Mouse (Mus musculus): ENCODE data around the gene Ncaph. TPM values are rescaled to one million over a fixed set of nuclear protein-coding genes. Genes with fewer than 3 reads are reported as not detected.
"Not testable (repeated sequence)": the region's sequence is repeated elsewhere in the genome, so short reads cannot be mapped to it uniquely, and the experiment has no call there.

Ncaph gene
- polyA plus RNA-seq, 1 experiment, result 6.1 TPM

- Histone ChIP-seq H3K4me1 (ENCODE audit: control insufficient read depth, insufficient read depth, low read length) (peaks cover 17% of the 10 kb centered on the region), H3K27ac (ENCODE audit: control insufficient read depth, insufficient read depth, low read depth, low read length) (no peak overlapping the region), H3K36me3 (ENCODE audit: control insufficient read depth, insufficient read depth, low read length) (no peaks in the 10 kb centered on the region), H3K4me3 (ENCODE audit: control insufficient read depth, low read depth, low read length) (no peak overlapping the region), H3K27me3 (ENCODE audit: control insufficient read depth, insufficient read depth, low read length) (no peaks in the 10 kb centered on the region)
- no peak; the same call in 1 of the 2 replicates for TF ChIP-seq POLR2A (IDR thresholded peaks at IDR 0.05; ENCODE audit: control insufficient read depth, low read depth, low read length)
- no peak for TF ChIP-seq CTCF (IDR thresholded peaks at IDR 0.05; ENCODE audit: control insufficient read depth, insufficient read depth, insufficient replicate concordance, low read depth, low read length)
Measured at GRCm38 (mm10) chr2:127136979-127137378, 3.2 kb upstream of the Ncaph start.

GRCm38 (mm10) chr2:127135255-127135654 is 1.5 kb upstream of the Ncaph start:
- not testable (repeated sequence) for H3K27me3 ChIP-seq (ENCODE audit: control insufficient read depth, insufficient read depth, low read length); H3K27ac ChIP-seq (ENCODE audit: control insufficient read depth, insufficient read depth, low read depth, low read length); H3K36me3 ChIP-seq (ENCODE audit: control insufficient read depth, insufficient read depth, low read length); H3K4me3 ChIP-seq (ENCODE audit: control insufficient read depth, low read depth, low read length)
- H3K4me1 ChIP-seq (ENCODE audit: control insufficient read depth, insufficient read depth, low read length), result peaks cover 17% of the 10 kb centered on the region

GRCm38 (mm10) chr2:127131353-127131752 is 2.4 kb downstream of the Ncaph start:
- no peak for TF ChIP-seq CTCF (IDR thresholded peaks at IDR 0.05; ENCODE audit: control insufficient read depth, insufficient read depth, insufficient replicate concordance, low read depth, low read length)
- no peak for TF ChIP-seq POLR2A (IDR thresholded peaks at IDR 0.05; ENCODE audit: control insufficient read depth, low read depth, low read length)
- Histone ChIP-seq H3K4me3 (ENCODE audit: control insufficient read depth, low read depth, low read length) (no peak overlapping the region), H3K27ac (ENCODE audit: control insufficient read depth, insufficient read depth, low read depth, low read length) (no peak overlapping the region)

GRCm38 (mm10) chr2:127128926-127129325 is 4.8 kb downstream of the Ncaph start:
- no peaks in the 10 kb centered on the region; the same call in 1 of the 2 replicates for H3K36me3 ChIP-seq (ENCODE audit: control insufficient read depth, insufficient read depth, low read length)

More at GRCm38 (mm10) chr2:127131353-127131752, 2.4 kb downstream of the Ncaph start:
- Histone ChIP-seq H3K4me1 (ENCODE audit: control insufficient read depth, insufficient read depth, low read length) (peaks cover 12% of the 10 kb centered on the region), H3K27me3 (ENCODE audit: control insufficient read depth, insufficient read depth, low read length) (no peaks in the 10 kb centered on the region), H3K36me3 (ENCODE audit: control insufficient read depth, insufficient read depth, low read length) (no peaks in the 10 kb centered on the region; the same call in 1 of the 2 replicates)

GRCm38 (mm10) chr2:127121591-127122235 is 12.0 kb downstream of the Ncaph start:
- TF ChIP-seq CTCF (IDR thresholded peaks at IDR 0.05; ENCODE audit: control insufficient read depth, insufficient read depth, insufficient replicate concordance, low read depth, low read length) (no peak), POLR2A (IDR thresholded peaks at IDR 0.05; ENCODE audit: control insufficient read depth, low read depth, low read length) (no peak)
- no peak overlapping the region for H3K4me3 ChIP-seq (ENCODE audit: control insufficient read depth, low read depth, low read length)
- H3K27ac ChIP-seq (ENCODE audit: control insufficient read depth, insufficient read depth, low read depth, low read length), result no peak overlapping the region
- no peaks in the 10 kb centered on the region for H3K4me1 ChIP-seq (ENCODE audit: control insufficient read depth, insufficient read depth, low read length)
- peaks cover 2% of the 10 kb centered on the region for H3K36me3 ChIP-seq (ENCODE audit: control insufficient read depth, insufficient read depth, low read length)
- H3K27me3 ChIP-seq (ENCODE audit: control insufficient read depth, insufficient read depth, low read length), result no peaks in the 10 kb centered on the region

More at GRCm38 (mm10) chr2:127128926-127129325, 4.8 kb downstream of the Ncaph start:
- Histone ChIP-seq H3K4me3 (ENCODE audit: control insufficient read depth, low read depth, low read length) (no peak overlapping the region), H3K27me3 (ENCODE audit: control insufficient read depth, insufficient read depth, low read length) (no peaks in the 10 kb centered on the region), H3K4me1 (ENCODE audit: control insufficient read depth, insufficient read depth, low read length) (peaks cover 11% of the 10 kb centered on the region), H3K27ac (ENCODE audit: control insufficient read depth, insufficient read depth, low read depth, low read length) (no peak overlapping the region)
- TF ChIP-seq CTCF (IDR thresholded peaks at IDR 0.05; ENCODE audit: control insufficient read depth, insufficient read depth, insufficient replicate concordance, low read depth, low read length) (no peak), POLR2A (IDR thresholded peaks at IDR 0.05; ENCODE audit: control insufficient read depth, low read depth, low read length) (no peak)

GRCm38 (mm10) chr2:127108986-127109385 is 24.8 kb downstream of the Ncaph start:
- Histone ChIP-seq H3K27me3 (ENCODE audit: control insufficient read depth, insufficient read depth, low read length) (no peaks in the 10 kb centered on the region), H3K4me3 (ENCODE audit: control insufficient read depth, low read depth, low read length) (no peak overlapping the region), H3K36me3 (ENCODE audit: control insufficient read depth, insufficient read depth, low read length) (no peaks in the 10 kb centered on the region; the same call in none of the 2 replicates), H3K27ac (ENCODE audit: control insufficient read depth, insufficient read depth, low read depth, low read length) (no peak overlapping the region), H3K4me1 (ENCODE audit: control insufficient read depth, insufficient read depth, low read length) (no peaks in the 10 kb centered on the region)
- TF ChIP-seq CTCF (IDR thresholded peaks at IDR 0.05; ENCODE audit: control insufficient read depth, insufficient read depth, insufficient replicate concordance, low read depth, low read length) (no peak), POLR2A (IDR thresholded peaks at IDR 0.05; ENCODE audit: control insufficient read depth, low read depth, low read length) (no peak)

- Histone ChIP-seq H3K4me1 (ENCODE audit: control insufficient read depth, insufficient read depth, low read length) (no peaks in the 10 kb centered on the region), H3K27me3 (ENCODE audit: control insufficient read depth, insufficient read depth, low read length) (no peaks in the 10 kb centered on the region), H3K27ac (ENCODE audit: control insufficient read depth, insufficient read depth, low read depth, low read length) (no peak overlapping the region), H3K36me3 (ENCODE audit: control insufficient read depth, insufficient read depth, low read length) (no peaks in the 10 kb centered on the region), H3K4me3 (ENCODE audit: control insufficient read depth, low read depth, low read length) (no peak overlapping the region)
- TF ChIP-seq POLR2A (IDR thresholded peaks at IDR 0.05; ENCODE audit: control insufficient read depth, low read depth, low read length) (no peak), CTCF (IDR thresholded peaks at IDR 0.05; ENCODE audit: control insufficient read depth, insufficient read depth, insufficient replicate concordance, low read depth, low read length) (no peak)
Measured at GRCm38 (mm10) chr2:127092000-127092399, 41.8 kb downstream of the Ncaph start.

GRCm38 (mm10) chr2:127090151-127090550 is 43.6 kb downstream of the Ncaph start:
- H3K4me1 ChIP-seq (ENCODE audit: control insufficient read depth, insufficient read depth, low read length); H3K36me3 ChIP-seq (ENCODE audit: control insufficient read depth, insufficient read depth, low read length); H3K27me3 ChIP-seq (ENCODE audit: control insufficient read depth, insufficient read depth, low read length); H3K27ac ChIP-seq (ENCODE audit: control insufficient read depth, insufficient read depth, low read depth, low read length); H3K4me3 ChIP-seq (ENCODE audit: control insufficient read depth, low read depth, low read length): not testable (repeated sequence)

All from testis, adult 2 months (tissue).